Mouse (Mus musculus) thymus, adult 2 months (tissue): Measurements from ENCODE around the gene Chpf.

Experiments
- CTCF ChIP-seq: fragments of 200-500 bp; IDR thresholded peaks from 2 replicates; pipeline ENCODE4 v1.5.1; 2012; ENCODE audit warnings: mild to moderate bottlenecking, control low read depth, low read length, moderate library complexity, borderline replicate concordance; ENCODE audit not compliant: control insufficient read depth, poor library complexity, insufficient read depth; ENCODE audit errors: extremely low read depth
- POLR2A ChIP-seq: fragments of 200-500 bp; IDR thresholded peaks from 2 replicates; pipeline ENCODE4 v1.6.1; 2012; ENCODE audit warnings: mild to moderate bottlenecking, low read length, control low read depth, moderate library complexity; ENCODE audit not compliant: control insufficient read depth, poor library complexity, insufficient read depth; ENCODE audit errors: extremely low read depth

GRCm38 (mm10) chr1:75524679-75525078 is 45.6 kb upstream of the Chpf start:
- no peak for TF ChIP-seq POLR2A
- no peak for TF ChIP-seq CTCF
